Mouse (Mus musculus): Measurements from ENCODE around the gene Macrod1. TPM values are rescaled to one million over a fixed set of nuclear protein-coding genes. Genes with fewer than 3 reads are reported as not detected.
A peak's percentile ranks its signal among the peaks of the same experiment; 100 is the strongest.

Gene Macrod1
- polyA plus RNA-seq, 1 experiment from 2014 or later: 10.7 TPM

GRCm38 (mm10) chr19:7166200-7166711 lies 109.6 kb downstream of the Macrod1 start:
- WGBS: 5% methylated on average over 9 of the region's 15 CpGs
- Histone ChIP-seq H3K27me3 (ENCODE audit: control insufficient read depth, insufficient read depth, low read length) (peaks cover 56% of the 10 kb centered on the region), H3K27ac (ENCODE audit: low read depth, low read length) (no peak overlapping the region), H3K36me3 (ENCODE audit: control insufficient read depth, insufficient read depth, low read length) (no peaks in the 10 kb centered on the region), H3K4me2 (replicated peaks; ENCODE audit: low read depth, low read length) (peak overlapping the region; percentile 99), H3K9me3 (ENCODE audit: control insufficient read depth, low read length) (no peaks in the 10 kb centered on the region), H3K4me1 (ENCODE audit: control insufficient read depth, insufficient read depth, low read length) (peaks cover 38% of the 10 kb centered on the region), H3K9ac (ENCODE audit: low read depth, low read length) (peak overlapping the region; percentile 72; the same call in 1 of the 2 replicates), H3K4me3 (ENCODE audit: low read length) (peak overlapping the region; percentile 63)
- ATAC-seq (ENCODE audit: low FRiP score, low TSS enrichment): no peak

GRCm38 (mm10) chr19:7166767-7167166 lies 110.2 kb downstream of the Macrod1 start:
- WGBS: 9% methylated on average over 6 of the region's 6 CpGs
- Histone ChIP-seq H3K4me1 (ENCODE audit: control insufficient read depth, insufficient read depth, low read length) (peaks cover 43% of the 10 kb centered on the region), H3K9ac (ENCODE audit: low read depth, low read length) (no peak overlapping the region), H3K27ac (ENCODE audit: low read depth, low read length) (no peak overlapping the region), H3K4me3 (ENCODE audit: low read length) (no peak overlapping the region), H3K9me3 (ENCODE audit: control insufficient read depth, low read length) (no peaks in the 10 kb centered on the region), H3K36me3 (ENCODE audit: control insufficient read depth, insufficient read depth, low read length) (no peaks in the 10 kb centered on the region), H3K4me2 (replicated peaks; ENCODE audit: low read depth, low read length) (no peak overlapping the region), H3K27me3 (ENCODE audit: control insufficient read depth, insufficient read depth, low read length) (peaks cover 54% of the 10 kb centered on the region)
- no peak for ATAC-seq (ENCODE audit: low FRiP score, low TSS enrichment)

DNA sequence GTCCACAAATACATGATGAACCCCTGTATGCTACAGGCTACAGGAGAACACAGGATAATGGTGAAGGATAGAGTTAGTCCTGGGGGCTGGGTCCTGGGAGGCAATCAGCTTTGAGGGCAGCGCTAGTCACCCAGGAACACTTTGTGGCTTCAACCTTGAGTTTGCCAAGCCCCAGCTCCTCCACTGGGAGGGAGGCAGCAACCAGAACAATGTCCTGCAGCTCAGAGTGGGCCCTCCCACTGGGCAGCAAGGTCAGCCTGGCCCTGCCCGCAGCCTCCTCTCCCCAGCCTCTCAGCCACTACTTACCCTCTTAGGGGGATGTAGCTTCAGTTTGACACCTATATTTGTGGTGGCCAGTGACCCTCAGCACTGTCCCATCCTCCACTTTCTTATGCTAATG lies 111.8 kb downstream of the Macrod1 start:
- no peak overlapping the region for H3K9ac ChIP-seq (ENCODE audit: low read depth, low read length)
- peaks cover 49% of the 10 kb centered on the region for H3K4me1 ChIP-seq (ENCODE audit: control insufficient read depth, insufficient read depth, low read length)
- H3K9me3 ChIP-seq (ENCODE audit: control insufficient read depth, low read length): no peaks in the 10 kb centered on the region
- H3K27ac ChIP-seq (ENCODE audit: low read depth, low read length): no peak overlapping the region
- no peak for ATAC-seq (ENCODE audit: low FRiP score, low TSS enrichment)
- H3K4me3 ChIP-seq (ENCODE audit: low read length): no peak overlapping the region
- H3K27me3 ChIP-seq (ENCODE audit: control insufficient read depth, insufficient read depth, low read length): peaks cover 47% of the 10 kb centered on the region
- no peaks in the 10 kb centered on the region for H3K36me3 ChIP-seq (ENCODE audit: control insufficient read depth, insufficient read depth, low read length)
- WGBS: 63% methylated on average over 2 of the region's 2 CpGs
- H3K4me2 ChIP-seq (replicated peaks; ENCODE audit: low read depth, low read length): no peak overlapping the region

- ATAC-seq (ENCODE audit: low FRiP score, low TSS enrichment): no peak
- Histone ChIP-seq H3K4me1 (ENCODE audit: control insufficient read depth, insufficient read depth, low read length) (peaks cover 27% of the 10 kb centered on the region; the same call in 1 of the 2 replicates), H3K9ac (ENCODE audit: low read depth, low read length) (no peak overlapping the region), H3K9me3 (ENCODE audit: control insufficient read depth, low read length) (no peaks in the 10 kb centered on the region), H3K36me3 (ENCODE audit: control insufficient read depth, insufficient read depth, low read length) (no peaks in the 10 kb centered on the region), H3K27ac (ENCODE audit: low read depth, low read length) (no peak overlapping the region), H3K4me2 (replicated peaks; ENCODE audit: low read depth, low read length) (no peak overlapping the region), H3K27me3 (ENCODE audit: control insufficient read depth, insufficient read depth, low read length) (peaks cover 22% of the 10 kb centered on the region), H3K4me3 (ENCODE audit: low read length) (no peak overlapping the region)
- WGBS: 54% methylated on average over 6 of the region's 6 CpGs
Measured at GRCm38 (mm10) chr19:7170916-7171315, 114.3 kb downstream of the Macrod1 start.

DNA sequence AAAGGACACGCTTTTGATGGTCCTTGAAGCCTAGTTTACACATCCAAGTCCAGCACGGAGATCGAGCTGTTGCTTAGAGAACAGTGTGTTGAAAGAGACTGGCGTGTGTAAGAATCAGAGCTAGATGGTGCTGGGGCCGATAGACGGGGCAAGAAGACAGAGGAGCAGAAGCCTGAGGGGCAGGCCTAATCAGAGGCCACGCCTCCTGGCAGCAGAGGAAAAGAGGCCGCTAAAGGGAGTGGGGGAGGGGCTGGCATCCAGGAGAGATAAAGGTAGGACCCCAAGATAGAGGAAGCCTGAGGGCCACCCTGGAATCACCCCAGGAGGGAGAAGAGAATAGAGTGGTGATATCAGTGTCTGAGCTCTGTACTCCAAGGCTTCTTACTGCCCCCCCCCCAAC lies 114.8 kb downstream of the Macrod1 start:
- Histone ChIP-seq H3K4me2 (replicated peaks; ENCODE audit: low read depth, low read length) (no peak overlapping the region), H3K9ac (ENCODE audit: low read depth, low read length) (no peak overlapping the region), H3K9me3 (ENCODE audit: control insufficient read depth, low read length) (no peaks in the 10 kb centered on the region), H3K36me3 (ENCODE audit: control insufficient read depth, insufficient read depth, low read length) (no peaks in the 10 kb centered on the region), H3K27me3 (ENCODE audit: control insufficient read depth, insufficient read depth, low read length) (peaks cover 16% of the 10 kb centered on the region), H3K4me1 (ENCODE audit: control insufficient read depth, insufficient read depth, low read length) (peaks cover 29% of the 10 kb centered on the region; the same call in 1 of the 2 replicates), H3K27ac (ENCODE audit: low read depth, low read length) (no peak overlapping the region), H3K4me3 (ENCODE audit: low read length) (no peak overlapping the region)
- 0 out of 2 replicates have a peak, but pooled peaks have one; percentile 3 for ATAC-seq (ENCODE audit: low FRiP score, low TSS enrichment)
- 13% methylated on average over 8 of the region's 8 CpGs for WGBS

GRCm38 (mm10) chr19:7172051-7172866 lies 115.6 kb downstream of the Macrod1 start:
- peaks cover 10% of the 10 kb centered on the region for H3K27me3 ChIP-seq (ENCODE audit: control insufficient read depth, insufficient read depth, low read length)
- no peak overlapping the region for H3K9ac ChIP-seq (ENCODE audit: low read depth, low read length)
- no peaks in the 10 kb centered on the region for H3K9me3 ChIP-seq (ENCODE audit: control insufficient read depth, low read length)
- no peak overlapping the region for H3K4me2 ChIP-seq (replicated peaks; ENCODE audit: low read depth, low read length)
- H3K4me3 ChIP-seq (ENCODE audit: low read length): no peak overlapping the region
- ATAC-seq (ENCODE audit: low FRiP score, low TSS enrichment): peak; percentile 76
- WGBS: 23% methylated on average over 13 of the region's 13 CpGs
- H3K36me3 ChIP-seq (ENCODE audit: control insufficient read depth, insufficient read depth, low read length): no peaks in the 10 kb centered on the region
- peaks cover 24% of the 10 kb centered on the region; the same call in 1 of the 2 replicates for H3K4me1 ChIP-seq (ENCODE audit: control insufficient read depth, insufficient read depth, low read length)
- H3K27ac ChIP-seq (ENCODE audit: low read depth, low read length): no peak overlapping the region

DNA sequence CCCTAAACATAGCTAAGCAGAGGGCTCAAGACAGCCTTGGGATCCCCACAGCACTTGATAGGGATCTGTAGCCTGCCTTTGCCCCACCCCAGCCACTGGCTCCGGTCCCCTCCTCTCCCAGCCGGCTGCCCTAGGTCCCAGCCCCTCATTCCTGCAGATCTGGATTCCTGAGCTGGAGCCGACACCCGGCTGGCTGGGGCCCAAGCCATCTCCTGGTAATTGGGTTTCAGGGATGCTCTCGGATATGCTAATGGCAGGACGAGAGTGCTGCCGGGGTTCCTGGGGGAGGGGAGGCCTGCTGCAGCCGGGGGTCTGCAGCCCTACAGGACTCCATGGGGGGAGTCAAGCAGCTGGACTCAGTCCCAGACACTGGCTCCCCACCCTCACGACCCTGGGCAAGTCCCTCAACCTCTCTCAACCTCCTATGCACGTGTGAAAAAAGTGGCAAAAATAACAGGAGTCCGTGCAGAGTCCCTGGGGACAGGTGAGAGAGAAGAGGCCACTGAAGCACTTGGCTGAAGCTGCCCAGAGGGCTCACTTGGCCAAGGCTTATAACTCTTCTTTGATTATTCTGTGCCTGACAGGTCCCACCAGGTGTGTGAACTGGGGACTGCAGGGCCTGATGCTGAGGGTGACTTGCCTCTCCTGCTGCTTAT lies 119.6 kb downstream of the Macrod1 start:
- Histone ChIP-seq H3K9ac (ENCODE audit: low read depth, low read length) (no peak overlapping the region), H3K27me3 (ENCODE audit: control insufficient read depth, insufficient read depth, low read length) (peaks cover 4% of the 10 kb centered on the region; the same call in 1 of the 2 replicates), H3K4me1 (ENCODE audit: control insufficient read depth, insufficient read depth, low read length) (peaks cover 31% of the 10 kb centered on the region; the same call in 1 of the 2 replicates), H3K4me2 (replicated peaks; ENCODE audit: low read depth, low read length) (no peak overlapping the region), H3K36me3 (ENCODE audit: control insufficient read depth, insufficient read depth, low read length) (no peaks in the 10 kb centered on the region), H3K4me3 (ENCODE audit: low read length) (no peak overlapping the region), H3K9me3 (ENCODE audit: control insufficient read depth, low read length) (no peaks in the 10 kb centered on the region), H3K27ac (ENCODE audit: low read depth, low read length) (no peak overlapping the region)
- ATAC-seq (ENCODE audit: low FRiP score, low TSS enrichment): no peak
- WGBS: 10% methylated on average over 11 of the region's 11 CpGs

- peaks cover 27% of the 10 kb centered on the region for H3K4me1 ChIP-seq (ENCODE audit: control insufficient read depth, insufficient read depth, low read length)
- H3K27me3 ChIP-seq (ENCODE audit: control insufficient read depth, insufficient read depth, low read length): peaks cover 14% of the 10 kb centered on the region
- ATAC-seq (ENCODE audit: low FRiP score, low TSS enrichment): no peak
- H3K9ac ChIP-seq (ENCODE audit: low read depth, low read length): no peak overlapping the region
- WGBS: 54% methylated on average over 13 of the region's 13 CpGs
- H3K36me3 ChIP-seq (ENCODE audit: control insufficient read depth, insufficient read depth, low read length): no peaks in the 10 kb centered on the region
- H3K4me2 ChIP-seq (replicated peaks; ENCODE audit: low read depth, low read length): no peak overlapping the region
- H3K4me3 ChIP-seq (ENCODE audit: low read length): no peak overlapping the region
- no peaks in the 10 kb centered on the region for H3K9me3 ChIP-seq (ENCODE audit: control insufficient read depth, low read length)
- 0 out of 2 replicates have a peak overlapping the region, but pooled peaks have one; percentile 17 for H3K27ac ChIP-seq (ENCODE audit: low read depth, low read length)
Measured at GRCm38 (mm10) chr19:7177804-7178511, 121.3 kb downstream of the Macrod1 start.

Data from kidney, embryonic 14.5 days (tissue).